Mouse (Mus musculus) liver (tissue): ENCODE data around the gene Nfic.
"Not testable (repeated sequence)": the region's sequence is repeated elsewhere in the genome, so short reads cannot be mapped to it uniquely, and the experiment has no call there.

ENCODE experiments used
- DNase-seq: peaks from one replicate; pipeline ENCODE4 v3.0.0-alpha.2; 2020; ENCODE audit warnings: mixed read lengths

Gene Nfic

GRCm38 (mm10) chr10:81458267-81458666, 2.8 kb upstream of the Nfic start:
- no peak for DNase-seq

DNA sequence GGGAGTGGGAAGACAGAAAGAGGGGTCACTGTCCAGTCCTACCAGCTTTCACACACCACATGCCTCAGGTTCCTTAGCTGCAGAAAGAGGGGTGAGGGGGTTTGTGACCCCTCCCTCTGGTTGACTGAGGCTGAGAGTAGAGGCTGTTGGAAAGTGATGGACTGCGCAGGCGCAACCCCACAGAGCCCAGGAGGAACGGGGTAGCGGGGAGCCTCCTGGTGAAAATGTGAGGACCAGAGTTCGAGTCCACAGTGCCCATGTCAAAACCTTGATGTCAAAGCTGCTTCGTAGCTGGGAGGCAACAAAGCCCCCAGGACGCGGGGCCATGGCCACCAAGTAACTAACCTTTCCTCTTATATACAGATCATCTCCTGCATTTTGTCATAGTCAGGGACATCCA, 2.2 kb upstream of the Nfic start:
- no peak for DNase-seq

DNA sequence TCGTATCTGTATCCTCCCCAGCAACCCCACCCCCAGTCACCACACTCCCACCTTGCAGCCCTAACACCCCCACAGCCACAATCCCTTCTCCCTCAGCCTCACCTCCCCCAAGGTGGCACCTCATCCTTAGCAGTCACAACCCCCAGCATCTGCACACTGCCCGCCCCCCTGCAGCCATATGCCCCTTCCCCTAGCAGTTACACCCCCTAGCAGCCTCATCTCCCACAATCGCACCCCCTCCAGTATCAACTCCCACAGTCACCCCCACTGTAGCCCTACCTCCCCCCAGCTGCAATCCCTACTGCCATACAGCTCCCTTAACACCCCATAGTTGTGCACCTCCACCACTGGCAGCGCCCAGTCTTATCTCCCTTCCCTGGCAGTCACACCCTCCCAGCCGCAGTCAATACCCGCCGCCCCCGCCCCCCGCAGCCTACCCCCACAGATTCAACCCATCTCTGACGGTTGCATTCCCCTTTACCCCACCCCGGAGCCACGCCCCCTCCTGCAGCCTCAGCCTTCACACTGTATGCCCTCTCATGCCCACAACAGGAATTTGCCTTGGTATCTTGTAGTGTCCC, 1.6 kb upstream of the Nfic start:
- peak; percentile 40 for DNase-seq

- DNase-seq: no peak
Observed at GRCm38 (mm10) chr10:81454106-81454505, 1.3 kb downstream of the Nfic start.

DNA sequence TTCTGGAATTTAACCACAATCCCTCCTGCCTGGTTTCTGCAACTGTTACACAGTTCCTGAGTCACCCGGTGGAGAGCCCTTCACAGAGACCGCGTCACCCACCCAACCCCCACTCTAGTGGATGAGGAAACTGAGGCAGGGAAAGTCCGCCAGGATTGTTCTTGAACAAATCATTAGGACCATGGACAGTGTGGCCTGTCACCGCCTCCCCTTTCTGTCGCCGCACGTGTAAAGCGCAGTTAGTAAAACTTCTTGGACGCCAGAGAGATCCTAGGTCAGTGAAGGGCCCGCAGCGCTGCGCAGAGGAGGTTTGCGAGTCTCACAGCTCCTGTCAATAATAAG, 2.5 kb downstream of the Nfic start:
- peak; percentile 2 for DNase-seq

DNA sequence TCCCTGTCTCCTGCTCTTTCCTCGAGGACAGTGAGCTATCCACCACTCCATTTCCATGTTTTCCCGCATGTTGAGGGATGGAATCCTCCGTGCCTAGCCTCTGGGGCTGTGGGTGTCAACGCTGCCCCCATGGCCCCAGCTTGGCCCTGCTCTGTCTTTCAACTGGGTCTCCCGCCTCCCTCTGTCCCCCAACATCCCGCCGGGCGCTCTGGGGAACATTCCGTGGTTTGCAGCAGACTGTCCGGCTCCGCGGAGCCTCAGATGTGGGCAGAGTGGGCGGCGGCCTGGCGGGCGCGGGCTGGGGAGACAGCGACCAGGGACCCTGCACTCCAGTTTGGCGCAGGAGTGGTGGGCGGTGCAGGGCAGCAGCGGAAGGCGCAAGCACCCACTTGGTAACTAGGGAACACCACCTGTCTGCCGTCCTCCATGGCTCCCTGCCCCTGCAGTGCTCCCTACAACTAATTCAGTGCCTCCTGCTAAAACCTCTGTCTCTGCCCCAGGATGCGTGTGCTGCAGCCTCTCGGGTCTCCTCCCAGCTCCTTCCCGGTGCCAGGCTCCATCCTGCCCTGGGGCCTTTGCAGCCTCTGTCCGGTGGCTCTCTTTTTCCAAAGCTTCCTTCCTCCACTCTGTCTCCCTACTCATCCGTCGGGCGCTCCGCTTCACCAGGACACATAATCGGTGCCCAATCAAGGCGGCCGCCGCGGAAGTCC, 3.0 kb downstream of the Nfic start:
- DNase-seq: peak; percentile 4

DNA sequence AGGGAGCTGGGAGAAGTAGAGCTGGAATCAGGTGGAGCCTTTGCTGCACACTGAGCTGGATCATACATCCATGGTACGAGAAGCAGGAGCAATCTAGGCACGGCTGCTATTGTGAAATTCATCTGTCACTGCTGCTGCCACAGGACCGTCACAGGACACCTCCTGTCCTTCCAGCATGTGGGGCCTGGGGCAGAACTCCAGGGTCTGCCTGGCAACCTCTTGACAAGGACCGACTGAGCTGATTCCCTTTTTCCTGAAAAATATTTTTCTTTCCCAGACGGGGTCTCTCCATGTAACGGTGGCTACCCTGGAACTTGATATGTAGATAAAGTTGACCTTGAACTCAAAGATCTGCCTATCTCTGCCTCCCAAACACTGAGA, 4.1 kb downstream of the Nfic start:
- peak; percentile 3 for DNase-seq

- DNase-seq: no peak
Observed at GRCm38 (mm10) chr10:81450641-81451364, 4.6 kb downstream of the Nfic start.

GRCm38 (mm10) chr10:81450140-81450539, 5.3 kb downstream of the Nfic start:
- DNase-seq: peak; percentile 85

GRCm38 (mm10) chr10:81445516-81445915, 9.9 kb downstream of the Nfic start:
- DNase-seq: not testable (repeated sequence)

DNA sequence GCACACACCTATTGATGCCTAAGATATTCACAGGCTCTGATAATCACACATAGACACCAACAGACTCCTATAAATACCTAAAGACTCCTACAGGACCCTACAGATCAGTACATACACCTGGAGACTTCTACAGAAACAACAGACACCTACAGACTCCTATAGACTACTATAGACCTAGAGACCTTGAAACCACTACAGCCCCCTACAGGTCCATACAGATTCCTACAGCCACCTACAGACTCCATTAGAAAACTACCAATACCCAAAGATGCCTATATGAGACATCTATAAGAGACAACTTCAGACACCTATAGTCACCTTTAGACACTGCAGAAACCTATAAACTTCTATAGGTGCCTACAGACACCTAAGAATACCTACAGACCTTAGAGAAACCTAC, 14.4 kb downstream of the Nfic start:
- DNase-seq: no peak

GRCm38 (mm10) chr10:81435436-81435835, 20.0 kb downstream of the Nfic start:
- no peak for DNase-seq

DNA sequence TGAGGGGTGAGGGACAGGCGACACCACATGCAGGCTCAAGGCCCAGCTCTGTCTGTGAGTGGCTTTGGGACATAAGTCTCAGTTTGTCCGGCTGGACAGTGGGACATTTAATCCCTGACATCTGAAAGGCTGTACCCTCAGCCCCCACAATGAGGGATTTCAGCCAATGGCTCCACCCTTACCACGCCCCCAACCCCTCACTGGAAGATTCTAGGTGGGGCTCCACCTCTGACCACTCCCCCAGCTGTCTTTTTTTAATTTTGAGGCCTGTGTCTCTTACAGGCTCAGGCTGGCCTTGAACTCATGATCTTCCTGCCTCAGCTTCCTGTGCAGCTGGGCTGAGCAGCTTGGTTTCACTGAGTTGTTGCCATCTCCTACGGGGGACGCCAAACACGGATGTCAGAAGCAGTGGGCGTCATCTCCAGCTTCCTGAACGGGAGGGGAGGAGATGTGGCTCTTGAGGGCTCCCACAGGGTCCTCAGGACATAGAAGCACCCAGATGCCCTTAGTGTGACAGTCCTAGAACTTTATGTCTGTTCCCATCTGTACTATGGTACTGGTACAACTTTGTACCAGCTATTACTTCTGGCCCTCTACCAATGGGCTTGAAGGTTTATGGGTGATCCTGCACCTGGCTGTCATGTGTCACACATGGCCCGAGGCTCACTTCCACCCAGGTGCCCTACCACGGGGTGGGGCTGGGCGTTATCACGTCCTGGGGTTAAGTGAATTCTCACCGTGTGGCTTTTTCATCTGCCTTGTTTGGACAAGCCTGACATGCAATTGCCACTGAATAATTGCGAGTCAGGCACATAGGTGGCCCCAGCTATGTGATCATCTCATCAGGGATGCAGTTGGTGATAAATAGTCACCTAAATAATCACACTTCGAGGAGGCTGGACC, 20.8 kb downstream of the Nfic start:
- DNase-seq: peak; percentile 19

DNA sequence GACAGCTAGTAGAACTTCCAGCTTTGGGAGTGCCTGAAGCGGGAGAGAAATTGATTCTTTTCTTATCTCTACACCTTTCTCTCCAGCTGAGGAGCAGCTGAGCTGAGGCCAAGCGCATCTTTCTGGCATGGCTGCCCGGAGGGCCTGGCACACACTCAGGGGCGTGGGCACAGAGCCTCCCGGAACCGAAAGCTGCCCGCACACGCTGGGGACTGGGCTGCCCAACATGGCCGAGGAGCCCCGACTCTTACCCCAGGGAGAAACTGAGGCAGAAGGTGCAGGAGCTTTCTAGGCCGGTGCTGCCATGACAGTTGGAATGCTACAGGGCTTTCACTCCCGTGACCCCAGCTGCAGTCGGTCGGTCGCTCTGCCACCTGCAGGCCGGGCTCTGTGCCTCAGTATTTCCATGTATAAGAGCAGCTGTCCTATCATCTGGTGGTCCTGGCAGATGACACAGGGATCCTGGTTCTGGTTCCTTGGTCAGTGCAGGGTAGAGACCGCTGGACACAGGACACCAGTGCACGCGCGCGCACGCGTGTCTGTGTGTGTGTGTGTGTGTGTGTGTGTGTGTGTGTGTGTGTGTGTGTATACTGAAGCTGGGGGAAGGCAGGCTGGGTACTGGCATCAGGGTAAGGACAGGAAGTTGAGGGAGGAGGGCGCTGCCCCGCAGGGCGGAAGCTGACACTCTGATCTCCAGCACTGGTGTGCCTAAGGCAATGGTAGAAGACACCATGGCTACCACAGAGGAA, 21.7 kb downstream of the Nfic start:
- peak; percentile 3 for DNase-seq

GRCm38 (mm10) chr10:81432868-81433262, 22.6 kb downstream of the Nfic start:
- peak; percentile 85 for DNase-seq

GRCm38 (mm10) chr10:81432169-81432867, 23.1 kb downstream of the Nfic start:
- no peak for DNase-seq

- DNase-seq: peak; percentile 6
Observed at GRCm38 (mm10) chr10:81431526-81432168, 23.8 kb downstream of the Nfic start.

DNA sequence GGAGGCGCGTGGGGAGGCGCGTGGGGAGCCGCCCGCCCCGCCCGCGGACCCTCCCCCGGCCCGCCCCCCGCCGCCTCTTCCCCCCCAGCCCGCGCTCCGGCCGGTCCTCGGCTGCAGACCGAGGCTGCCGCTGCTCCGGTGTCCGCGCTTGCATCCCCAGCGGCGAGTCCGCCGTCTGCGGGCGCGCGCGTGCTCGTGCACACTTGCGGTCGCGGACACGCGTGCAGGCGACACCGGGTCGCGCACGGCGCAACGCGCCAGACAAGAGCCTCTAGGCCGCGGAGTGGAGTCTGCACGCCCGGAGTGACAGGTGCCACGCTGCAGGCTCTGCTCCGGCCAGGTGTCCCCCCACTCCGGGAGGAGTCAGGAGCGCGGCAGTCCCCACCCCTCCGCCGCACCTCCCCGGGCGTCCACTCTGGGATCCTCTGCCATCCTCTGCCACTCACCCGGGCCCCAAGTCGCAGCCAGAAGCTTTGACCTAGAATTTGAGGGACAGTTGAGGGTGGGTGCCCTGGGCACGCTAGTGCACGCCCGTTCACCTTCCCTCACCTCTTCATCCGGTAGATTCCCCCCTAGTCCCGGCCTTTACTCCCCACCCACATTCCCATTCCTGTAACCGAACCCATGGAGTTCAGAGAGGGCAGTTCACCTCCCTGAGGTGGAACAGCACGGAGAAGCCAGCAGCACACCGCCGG, 24.5 kb downstream of the Nfic start:
- DNase-seq: peak; percentile 43

GRCm38 (mm10) chr10:81430141-81430830, 25.1 kb downstream of the Nfic start:
- peak; percentile 71 for DNase-seq

DNA sequence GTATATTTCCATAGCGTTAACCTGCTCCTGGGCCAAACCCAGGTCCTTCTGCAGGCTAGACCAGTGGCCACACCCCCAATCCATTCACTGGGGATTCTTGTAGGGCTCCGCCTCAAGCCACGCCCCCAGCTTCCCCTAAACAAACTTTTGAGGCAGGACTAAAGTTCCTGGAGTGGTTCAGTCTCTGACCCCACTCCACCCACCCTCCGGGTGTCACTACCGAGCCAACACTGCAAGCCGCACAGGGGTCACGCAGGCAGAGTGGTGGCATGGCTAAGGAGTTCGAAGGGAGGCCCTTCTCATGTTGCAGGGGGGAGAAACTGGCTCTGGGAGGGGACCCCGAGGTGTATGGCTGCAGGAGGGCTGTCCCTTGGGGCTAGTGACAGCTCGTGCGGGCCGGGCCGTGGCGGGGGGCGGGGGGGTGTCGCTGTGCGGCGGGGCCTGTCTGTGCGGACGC, 25.8 kb downstream of the Nfic start:
- DNase-seq: peak; percentile 90
